Mouse (Mus musculus) hindbrain, embryonic 12.5 days (tissue): ENCODE results near the gene Fam219a. TPM values are rescaled to one million over a fixed set of nuclear protein-coding genes. Genes with fewer than 3 reads are reported as not detected.

ENCODE experiments used
- ATAC-seq: fragments of 200-750 bp; cut with Nextera tagmentation; 2 replicates; pipeline ENCODE4 v1.8.0; 2017; ENCODE audit warnings: moderate TSS enrichment; ENCODE audit not compliant: low FRiP score
- H3K27ac ChIP-seq: fragments of 300-500 bp; sonication (generic); 2 replicates; pipeline ENCODE4 v1.5.1; 2016; ENCODE audit warnings: mild to moderate bottlenecking
- H3K27me3 ChIP-seq: fragments of 300-500 bp; sonication (generic); 2 replicates; pipeline ENCODE4 v1.6.1; 2016; ENCODE audit warnings: mild to moderate bottlenecking
- H3K36me3 ChIP-seq: fragments of 300-500 bp; sonication (generic); 2 replicates; pipeline ENCODE4 v1.6.1; 2016; ENCODE audit warnings: mild to moderate bottlenecking
- H3K4me1 ChIP-seq: fragments of 300-500 bp; sonication (generic); 2 replicates; pipeline ENCODE4 v1.6.1; 2016
- H3K4me2 ChIP-seq: fragments of 300-500 bp; sonication (generic); replicated peaks from 2 replicates; pipeline ENCODE4 v1.6.1; 2016; ENCODE audit warnings: mild to moderate bottlenecking
- H3K4me3 ChIP-seq: fragments of 300-500 bp; sonication (generic); 2 replicates; pipeline ENCODE4 v1.5.1; 2016; ENCODE audit warnings: mild to moderate bottlenecking
- H3K9ac ChIP-seq: fragments of 300-500 bp; sonication (generic); 2 replicates; pipeline ENCODE4 v1.6.1; 2016; ENCODE audit warnings: mild to moderate bottlenecking, moderate library complexity
- H3K9me3 ChIP-seq: fragments of 300-500 bp; sonication (generic); replicated peaks from 2 replicates; pipeline ENCODE4 v1.6.1; 2016; ENCODE audit warnings: mild to moderate bottlenecking
- WGBS: fragments of 180-500 bp; shearing (Covaris S2); methylation state at CpG from one replicate; pipeline ENCODE4 v1.1.7; 2016; 5-methylcytosine and 5-hydroxymethylcytosine counted together
- polyA plus RNA-seq: library from polyadenylated mRNA; unstranded; fragments of >200 nt; fragmentation: Nextera tagmentation; extraction: Ambion mirVana; gene quantifications from 2 replicates; pipeline ENCODE4 v1.2.1, GENCODE M21; 2016

Gene Fam219a
- polyA plus RNA-seq, 1 experiment from 2014 or later: 12.5 TPM

DNA sequence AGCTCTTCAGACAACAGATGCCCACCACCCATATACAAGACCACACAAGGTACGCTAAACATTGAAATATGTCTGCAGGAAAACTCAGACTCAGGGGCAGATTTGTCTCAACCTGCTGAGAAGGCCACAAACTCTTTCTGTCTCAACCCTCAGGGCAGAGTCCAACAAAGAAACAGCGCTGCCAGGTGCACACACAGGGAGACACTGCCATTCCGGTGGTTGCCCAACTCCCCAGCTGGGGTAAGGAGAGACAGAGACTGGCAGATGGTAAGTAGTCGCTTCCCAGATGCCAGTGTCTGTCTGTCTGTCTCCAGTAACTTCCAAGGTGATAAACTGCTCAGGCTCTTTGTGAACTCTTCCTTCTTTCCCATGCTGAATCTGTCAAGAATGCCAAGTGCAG is 68.6 kb downstream of the Fam219a start:
- Histone ChIP-seq H3K9ac (no peak overlapping the region), H3K4me1 (peaks cover 40% of the 10 kb centered on the region), H3K4me2 (no peak overlapping the region), H3K4me3 (no peak overlapping the region), H3K27ac (no peak overlapping the region), H3K27me3 (peaks cover 64% of the 10 kb centered on the region), H3K9me3 (no peaks in the 10 kb centered on the region), H3K36me3 (no peaks in the 10 kb centered on the region)
- WGBS: 77% methylated on average over 4 of the region's 4 CpGs
- no peak for ATAC-seq

DNA sequence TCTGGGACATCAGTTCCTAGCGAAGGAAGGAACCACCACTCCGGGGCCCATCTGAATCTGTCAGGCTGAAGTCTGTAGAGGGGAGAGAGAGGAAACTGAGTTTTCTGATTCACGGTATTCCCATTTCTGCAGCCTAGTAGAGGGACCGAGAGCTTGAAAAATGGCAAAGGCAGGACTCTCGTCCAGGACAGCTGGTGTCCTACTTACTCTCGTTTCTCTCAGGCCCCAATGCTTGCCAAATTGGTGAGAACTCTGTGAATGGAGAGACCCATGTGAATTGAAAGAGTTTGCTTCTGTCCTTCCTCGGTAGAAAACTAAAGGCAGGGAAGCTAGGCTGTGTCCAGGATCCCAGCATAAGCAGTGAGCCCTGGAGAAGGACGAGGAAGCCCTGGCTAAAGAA is 69.7 kb downstream of the Fam219a start:
- no peaks in the 10 kb centered on the region for H3K9me3 ChIP-seq
- H3K4me2 ChIP-seq: no peak overlapping the region
- no peaks in the 10 kb centered on the region for H3K36me3 ChIP-seq
- no peak for ATAC-seq
- H3K4me3 ChIP-seq: 0 out of 2 replicates have a peak overlapping the region, but pooled peaks have one; percentile 33
- WGBS: 58% methylated on average over 8 of the region's 8 CpGs
- H3K27ac ChIP-seq: no peak overlapping the region
- H3K27me3 ChIP-seq: peaks cover 73% of the 10 kb centered on the region
- H3K4me1 ChIP-seq: peaks cover 40% of the 10 kb centered on the region
- H3K9ac ChIP-seq: no peak overlapping the region

DNA sequence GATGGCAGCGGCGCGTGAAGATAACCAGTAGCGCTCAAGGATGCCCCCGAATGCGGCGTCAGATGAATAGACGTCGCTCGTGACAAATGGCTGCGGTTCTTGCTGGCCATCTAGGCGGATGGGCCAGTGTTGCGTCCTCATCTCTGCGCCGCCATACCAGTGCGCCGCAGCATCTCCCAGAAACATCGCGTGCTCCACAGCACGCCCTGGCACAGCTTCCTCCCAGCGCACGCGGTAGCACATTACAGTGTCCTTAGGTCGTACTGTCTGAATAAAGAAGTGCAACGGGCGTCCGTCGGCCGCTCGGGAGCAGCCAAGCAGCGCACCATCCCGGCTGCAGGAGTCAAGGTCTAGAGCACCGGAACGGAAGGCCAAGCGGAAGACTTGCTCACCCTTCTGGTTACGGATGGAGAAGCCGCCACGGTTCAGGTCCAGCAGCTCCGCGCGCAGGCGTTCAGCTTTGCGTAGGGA is 70.4 kb downstream of the Fam219a start:
- WGBS: 4% methylated on average over 43 of the region's 43 CpGs
- H3K9me3 ChIP-seq: no peaks in the 10 kb centered on the region
- peak overlapping the region; percentile 57 for H3K4me2 ChIP-seq
- H3K27ac ChIP-seq: no peak overlapping the region
- ATAC-seq: no peak
- peak overlapping the region; percentile 32; the same call in 1 of the 2 replicates for H3K9ac ChIP-seq
- no peaks in the 10 kb centered on the region for H3K36me3 ChIP-seq
- peaks cover 73% of the 10 kb centered on the region for H3K27me3 ChIP-seq
- peak overlapping the region; percentile 33 for H3K4me3 ChIP-seq
- peaks cover 40% of the 10 kb centered on the region for H3K4me1 ChIP-seq

DNA sequence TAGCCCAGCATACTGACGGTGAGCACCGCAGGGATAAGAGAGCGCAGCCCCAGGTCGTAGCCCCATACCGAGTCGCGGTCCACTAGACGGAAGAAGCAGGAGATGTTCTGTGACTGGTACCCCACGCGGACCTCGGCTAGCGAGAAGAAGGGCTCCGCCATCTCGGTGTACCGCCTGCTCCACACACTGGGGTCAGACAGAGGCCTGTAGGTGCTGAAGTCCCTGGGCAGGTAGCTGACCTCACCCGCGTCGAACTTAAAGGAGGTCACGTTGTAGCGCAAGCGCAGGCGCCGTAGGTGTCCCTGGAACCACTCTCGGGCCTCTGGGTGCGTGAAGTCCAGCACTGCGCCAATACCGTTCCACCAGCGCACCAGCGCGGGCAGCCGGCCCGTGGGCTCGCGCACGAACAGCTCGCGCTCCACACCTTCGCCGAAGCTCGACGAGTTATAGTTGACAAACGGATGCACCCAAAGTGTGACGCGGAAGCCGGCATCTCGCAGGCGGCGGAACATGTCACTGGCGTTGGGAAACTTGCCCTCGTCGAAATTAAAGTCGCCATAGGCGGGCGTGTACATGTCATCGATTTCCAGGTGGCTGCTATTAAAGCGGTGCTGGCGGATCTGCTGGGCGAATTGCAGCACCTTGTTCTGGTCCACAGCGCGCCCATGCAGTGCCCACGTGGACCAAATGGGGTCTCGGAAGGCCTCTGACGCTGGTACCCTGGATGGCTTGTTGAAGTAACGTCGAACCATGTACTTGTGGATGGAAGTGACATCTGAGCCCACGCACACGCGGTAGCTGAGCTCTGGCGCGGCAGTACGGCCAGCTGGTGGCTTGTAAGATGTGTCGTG is 71.1 kb downstream of the Fam219a start:
- 0 out of 2 replicates have a peak, but pooled peaks have one; percentile 4 for ATAC-seq
- Histone ChIP-seq H3K4me3 (peak overlapping the region; percentile 33), H3K9ac (no peak overlapping the region), H3K36me3 (no peaks in the 10 kb centered on the region), H3K27me3 (peaks cover 73% of the 10 kb centered on the region), H3K9me3 (no peaks in the 10 kb centered on the region), H3K27ac (no peak overlapping the region), H3K4me2 (peak overlapping the region; percentile 57), H3K4me1 (peaks cover 40% of the 10 kb centered on the region)
- 9% methylated on average over 72 of the region's 72 CpGs for WGBS

DNA sequence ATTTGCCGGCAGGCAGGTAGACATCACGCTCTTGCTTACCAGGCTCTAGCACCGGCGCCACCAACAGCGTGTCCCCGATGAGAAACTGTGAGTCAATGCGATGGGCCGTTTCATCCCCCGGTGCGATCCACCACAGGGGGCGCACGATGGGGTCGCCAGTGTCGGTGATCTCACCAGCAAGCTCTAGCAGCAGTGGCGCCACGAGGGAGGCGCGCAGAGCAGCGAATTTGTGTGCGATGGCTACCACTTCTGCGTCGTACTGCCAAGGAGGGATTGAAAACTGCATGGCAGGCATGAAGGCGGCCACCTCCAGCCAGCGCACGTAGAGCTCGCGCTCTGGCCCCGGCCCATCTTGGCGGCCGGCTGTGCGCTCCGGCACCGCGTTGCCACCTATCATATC is 71.8 kb downstream of the Fam219a start:
- H3K4me2 ChIP-seq: peak overlapping the region; percentile 57
- H3K27me3 ChIP-seq: peaks cover 72% of the 10 kb centered on the region
- 2% methylated on average over 34 of the region's 34 CpGs for whole genome bisulfite sequencing
- peak; percentile 26; the same call in 1 of the 2 replicates for ATAC-seq
- H3K9ac ChIP-seq: 0 out of 2 replicates have a peak overlapping the region, but pooled peaks have one; percentile 8
- H3K36me3 ChIP-seq: no peaks in the 10 kb centered on the region
- H3K9me3 ChIP-seq: no peaks in the 10 kb centered on the region
- H3K4me3 ChIP-seq: peak overlapping the region; percentile 33
- H3K27ac ChIP-seq: no peak overlapping the region
- H3K4me1 ChIP-seq: peaks cover 36% of the 10 kb centered on the region

DNA sequence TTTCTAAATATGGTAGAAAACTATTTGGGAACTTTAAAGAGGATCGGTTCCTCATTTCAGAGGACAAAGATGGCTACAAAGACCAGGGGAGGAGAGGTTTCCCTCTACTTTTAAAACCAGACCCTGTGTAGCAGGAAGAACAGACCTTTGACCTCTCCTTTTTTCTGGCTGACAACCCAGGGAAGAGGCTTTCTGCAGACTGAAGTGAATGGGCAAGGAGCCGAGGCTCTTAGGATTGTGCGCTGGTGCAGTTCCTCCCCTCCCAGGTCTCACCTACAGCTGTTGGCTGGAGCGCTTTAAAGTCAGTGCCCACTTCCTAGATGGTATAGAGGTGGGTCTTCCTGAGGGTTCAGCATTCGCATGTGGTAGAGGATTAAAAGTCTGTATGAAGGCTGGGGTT is 72.3 kb downstream of the Fam219a start:
- 43% methylated on average over 5 of the region's 5 CpGs for WGBS
- Histone ChIP-seq H3K27me3 (peaks cover 66% of the 10 kb centered on the region), H3K36me3 (no peaks in the 10 kb centered on the region), H3K9ac (no peak overlapping the region), H3K4me1 (peaks cover 30% of the 10 kb centered on the region), H3K27ac (no peak overlapping the region), H3K4me3 (no peak overlapping the region), H3K4me2 (peak overlapping the region; percentile 57; the same call in 1 of the 2 replicates), H3K9me3 (no peaks in the 10 kb centered on the region)
- 0 out of 2 replicates have a peak, but pooled peaks have one; percentile 8 for ATAC-seq

DNA sequence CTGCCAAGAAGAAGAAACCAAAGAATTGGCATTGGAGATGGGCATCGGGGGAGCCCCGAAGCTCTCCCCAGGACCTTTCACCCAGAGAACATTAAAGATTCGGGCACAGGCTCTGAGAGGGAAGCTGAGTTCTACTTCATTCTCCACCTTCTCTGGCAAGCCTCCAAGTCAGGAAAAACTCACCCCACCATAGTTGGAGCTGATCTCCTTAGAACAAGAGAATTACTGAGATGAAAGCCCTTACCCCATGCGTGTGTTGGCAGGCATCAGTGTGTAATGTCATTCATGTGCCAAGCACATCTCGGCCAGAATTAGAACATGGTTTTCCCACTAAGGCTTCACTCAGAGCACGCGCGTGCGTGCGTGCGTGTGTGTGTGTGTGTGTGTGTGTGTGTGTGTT is 73.5 kb downstream of the Fam219a start:
- H3K4me3 ChIP-seq: no peak overlapping the region
- H3K4me2 ChIP-seq: no peak overlapping the region
- peaks cover 54% of the 10 kb centered on the region for H3K27me3 ChIP-seq
- no peak for ATAC-seq
- no peak overlapping the region for H3K27ac ChIP-seq
- peaks cover 24% of the 10 kb centered on the region for H3K4me1 ChIP-seq
- H3K36me3 ChIP-seq: no peaks in the 10 kb centered on the region
- H3K9me3 ChIP-seq: no peaks in the 10 kb centered on the region
- WGBS: 90% methylated on average over 11 of the region's 11 CpGs
- no peak overlapping the region for H3K9ac ChIP-seq

DNA sequence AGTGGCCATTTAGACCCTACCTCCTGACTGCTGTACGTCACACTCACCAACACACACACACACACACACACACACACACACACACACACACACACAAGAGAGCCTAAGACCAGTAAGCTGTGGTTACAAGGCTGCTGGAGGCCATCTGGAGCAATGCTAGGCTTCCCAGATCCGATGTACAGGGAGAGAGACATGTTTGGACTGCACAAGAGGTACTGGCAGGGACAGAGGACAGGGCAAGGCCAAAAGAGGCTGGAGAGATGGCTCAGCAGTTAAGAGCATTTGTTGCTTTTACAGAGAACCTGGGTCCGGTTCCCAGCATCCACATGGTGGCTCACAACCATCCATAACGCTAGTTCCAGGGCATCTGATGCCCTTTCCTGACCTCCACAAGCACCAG is 74.3 kb downstream of the Fam219a start:
- H3K4me2 ChIP-seq: no peak overlapping the region
- peaks cover 47% of the 10 kb centered on the region for H3K27me3 ChIP-seq

DNA sequence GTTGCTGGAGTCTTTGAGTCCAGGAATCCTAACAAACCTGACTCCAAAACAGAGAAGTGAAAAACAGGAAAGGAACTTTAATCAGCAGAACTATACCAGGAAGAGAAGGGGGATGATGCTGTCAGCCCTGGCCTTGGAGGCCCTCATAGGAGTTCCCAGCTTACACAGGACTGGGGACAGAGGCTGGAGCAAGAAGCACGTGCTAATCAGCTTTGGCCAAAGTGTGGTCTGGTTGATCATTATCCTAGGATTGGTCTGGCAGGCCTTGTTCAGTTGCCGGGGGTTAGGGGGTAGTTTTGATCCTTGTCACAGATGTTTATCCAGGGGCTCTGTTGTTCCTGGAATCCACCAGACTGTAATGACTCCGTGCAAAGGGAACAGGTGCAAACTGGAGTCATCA is 75.0 kb downstream of the Fam219a start:
- H3K27ac ChIP-seq: no peak overlapping the region
- peaks cover 22% of the 10 kb centered on the region for H3K4me1 ChIP-seq
- H3K27me3 ChIP-seq: peaks cover 40% of the 10 kb centered on the region
- WGBS: 34% methylated on average over 3 of the region's 3 CpGs
- no peak overlapping the region for H3K4me2 ChIP-seq
- no peaks in the 10 kb centered on the region for H3K36me3 ChIP-seq
- H3K9ac ChIP-seq: no peak overlapping the region
- no peaks in the 10 kb centered on the region for H3K9me3 ChIP-seq
- no peak overlapping the region for H3K4me3 ChIP-seq
- no peak for ATAC-seq

More for the DNA sequence above, 74.3 kb downstream of the Fam219a start:
- Histone ChIP-seq H3K36me3 (no peaks in the 10 kb centered on the region), H3K9ac (no peak overlapping the region), H3K4me3 (no peak overlapping the region), H3K27ac (no peak overlapping the region), H3K9me3 (no peaks in the 10 kb centered on the region), H3K4me1 (peaks cover 24% of the 10 kb centered on the region)
- WGBS: 83% methylated on average over 4 of the region's 4 CpGs
- ATAC-seq: no peak

DNA sequence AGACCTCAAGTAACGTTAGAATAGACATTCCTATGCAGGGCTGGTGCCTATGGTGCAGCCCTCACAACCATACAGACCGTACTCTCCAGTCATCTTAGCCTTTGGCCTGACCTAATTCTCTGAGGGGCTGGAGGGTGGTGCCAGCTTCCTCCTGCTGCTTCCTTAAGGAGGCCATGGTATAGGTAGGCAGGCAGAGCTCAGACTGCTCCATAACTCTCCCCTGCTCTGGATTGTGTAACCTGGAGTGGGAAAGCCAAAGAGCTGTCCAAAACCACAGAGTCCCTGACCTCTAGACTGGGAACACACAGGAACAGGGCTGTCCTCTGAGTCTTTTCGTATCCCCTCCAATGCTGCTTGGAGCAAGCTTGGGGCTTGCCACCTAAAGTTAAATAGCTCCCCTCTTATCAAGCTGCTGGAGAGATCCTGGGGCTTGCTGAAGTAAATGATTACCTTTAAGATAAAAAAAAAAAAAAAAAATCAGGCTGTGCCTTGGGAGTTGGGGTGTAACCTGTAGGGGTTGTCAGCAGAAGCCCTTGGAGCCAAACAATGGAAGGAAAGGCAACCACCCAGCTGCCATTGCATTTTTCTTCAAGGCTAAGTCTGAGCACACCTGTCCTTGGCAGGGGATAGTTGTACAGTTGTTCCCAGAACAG is 75.7 kb downstream of the Fam219a start:
- Histone ChIP-seq H3K4me3 (no peak overlapping the region), H3K27ac (no peak overlapping the region), H3K4me1 (peaks cover 14% of the 10 kb centered on the region), H3K27me3 (peaks cover 32% of the 10 kb centered on the region), H3K9ac (no peak overlapping the region), H3K4me2 (no peak overlapping the region), H3K36me3 (no peaks in the 10 kb centered on the region), H3K9me3 (no peaks in the 10 kb centered on the region)
- no peak for ATAC-seq
- WGBS: 74% methylated on average over 3 of the region's 3 CpGs

DNA sequence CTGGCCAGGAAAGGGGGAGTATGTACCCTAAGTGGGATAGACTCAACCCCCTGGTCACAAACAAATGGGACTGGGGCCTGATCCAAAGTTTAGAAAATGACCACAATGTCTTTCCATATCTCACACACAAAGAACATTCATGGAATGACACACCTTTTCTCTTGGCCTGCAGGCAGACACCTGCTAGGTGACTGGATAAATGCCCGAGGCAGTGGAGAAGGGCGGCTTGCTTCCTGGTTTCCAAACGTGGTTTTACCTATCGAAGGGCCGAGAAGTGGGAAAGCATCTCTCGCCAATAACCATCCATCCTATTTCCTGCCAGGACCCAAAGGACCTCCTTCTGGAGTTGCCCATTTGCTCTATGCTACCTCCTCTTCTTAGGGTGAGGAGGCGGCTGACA is 76.4 kb downstream of the Fam219a start:
- H3K9ac ChIP-seq: no peak overlapping the region
- H3K27me3 ChIP-seq: peaks cover 25% of the 10 kb centered on the region
- WGBS: 86% methylated on average over 7 of the region's 7 CpGs

DNA sequence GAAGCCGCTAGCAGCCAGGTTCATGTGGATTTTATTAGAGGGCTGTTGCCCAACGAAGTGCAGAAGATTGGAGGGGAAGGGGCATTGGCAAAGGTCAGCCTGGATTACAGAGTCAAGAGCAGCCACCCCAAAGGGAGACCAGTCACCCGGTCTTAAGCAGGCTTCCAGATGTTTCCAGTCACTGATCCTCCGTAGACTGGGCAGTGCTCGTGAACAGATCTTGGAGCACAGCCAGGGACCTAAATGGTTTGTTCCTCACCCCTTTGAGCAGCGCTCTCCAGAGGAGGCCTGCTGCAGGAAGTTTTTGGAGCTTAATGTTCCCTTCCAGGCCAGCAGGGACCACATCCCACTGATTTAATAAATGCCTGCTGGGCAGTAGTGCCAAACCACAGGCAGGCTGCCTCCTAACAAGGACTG is 87.7 kb downstream of the Fam219a start:
- no peak for ATAC-seq
- Histone ChIP-seq H3K9me3 (no peaks in the 10 kb centered on the region), H3K9ac (no peak overlapping the region), H3K4me2 (no peak overlapping the region), H3K36me3 (peaks cover 20% of the 10 kb centered on the region; the same call in 1 of the 2 replicates), H3K4me1 (no peaks in the 10 kb centered on the region), H3K4me3 (no peak overlapping the region), H3K27ac (peak overlapping the region; percentile 23; the same call in 1 of the 2 replicates), H3K27me3 (no peaks in the 10 kb centered on the region)
- 53% methylated on average over 6 of the region's 6 CpGs for WGBS

More for the DNA sequence above, 76.4 kb downstream of the Fam219a start:
- H3K36me3 ChIP-seq: no peaks in the 10 kb centered on the region
- H3K4me2 ChIP-seq: no peak overlapping the region
- no peak overlapping the region for H3K27ac ChIP-seq
- no peak for ATAC-seq
- H3K4me1 ChIP-seq: peaks cover 8% of the 10 kb centered on the region
- no peaks in the 10 kb centered on the region for H3K9me3 ChIP-seq
- H3K4me3 ChIP-seq: no peak overlapping the region
